Mouse (Mus musculus) spleen, postnatal 36 days (tissue): Measurements from ENCODE around the gene Slc25a45.

Experiments
- DNase-seq, 2 experiments: peaks; one replicate each; pipeline ENCODE4 v3.0.0; 2022; ENCODE audit warnings: low spot score in 2 of 2, mixed read lengths in 1 of 2

Gene Slc25a45

DNA sequence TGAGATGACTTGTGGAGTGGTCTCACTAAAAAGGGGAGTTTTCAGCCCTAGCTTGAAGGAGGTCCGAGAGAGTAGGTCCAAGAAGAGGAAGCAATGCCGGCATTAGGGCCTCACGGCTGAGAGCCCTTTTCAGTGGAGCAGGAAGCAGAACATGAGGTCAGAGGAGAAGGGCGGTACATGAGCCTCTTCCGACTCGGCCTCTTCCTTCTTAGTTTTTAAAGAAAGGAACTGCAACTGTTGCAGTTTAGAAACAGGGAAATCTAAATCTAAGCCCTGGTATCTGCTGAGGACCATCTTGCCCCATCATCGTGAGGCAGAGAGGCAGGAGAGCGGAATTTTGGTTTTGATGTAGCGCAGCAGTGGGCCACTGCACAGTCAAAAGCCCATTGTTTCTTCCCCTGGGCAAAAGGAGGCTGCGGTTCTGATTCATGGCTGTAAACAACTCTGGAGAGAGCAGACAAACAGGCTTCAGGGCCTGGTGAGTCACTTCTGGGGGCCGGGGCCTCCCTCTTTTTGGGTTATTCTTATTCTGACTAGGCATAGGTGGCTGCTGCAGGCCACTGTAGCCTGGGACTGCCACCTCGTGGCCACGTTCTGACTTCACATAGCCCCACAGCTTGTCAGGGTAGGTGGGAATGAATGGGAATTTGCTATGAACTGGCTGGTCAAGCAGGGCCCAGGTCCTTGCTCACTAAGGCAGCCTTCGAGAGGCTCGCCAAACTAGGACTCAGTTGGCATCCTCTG is at the start of gene Slc25a45:
Gene Slc25a45 (plus strand): TSS at position 191 of the 744 bp plus-strand sequence.
- DNase-seq = peak; percentile 72 to 76

DNA sequence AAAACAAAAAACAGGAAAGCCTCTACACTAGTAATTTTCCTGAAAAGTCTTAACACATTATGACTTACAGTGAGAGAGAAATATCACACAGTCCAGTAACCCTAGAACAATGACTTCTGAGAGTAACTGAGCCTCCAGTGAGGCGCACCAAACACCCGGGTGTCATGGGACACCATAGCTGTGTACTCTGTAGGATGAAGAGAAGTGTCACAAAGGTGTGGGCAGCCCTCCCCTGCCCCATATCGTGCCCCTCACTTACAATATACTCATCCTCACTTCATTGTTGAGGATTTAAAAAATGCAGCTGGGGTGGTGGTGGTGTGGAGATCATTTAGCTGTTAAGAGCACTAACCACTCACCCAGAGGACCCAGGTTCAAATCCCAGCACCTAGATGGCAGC is 49.5 kb upstream of the Slc25a45 start:
- no peak for DNase-seq

DNA sequence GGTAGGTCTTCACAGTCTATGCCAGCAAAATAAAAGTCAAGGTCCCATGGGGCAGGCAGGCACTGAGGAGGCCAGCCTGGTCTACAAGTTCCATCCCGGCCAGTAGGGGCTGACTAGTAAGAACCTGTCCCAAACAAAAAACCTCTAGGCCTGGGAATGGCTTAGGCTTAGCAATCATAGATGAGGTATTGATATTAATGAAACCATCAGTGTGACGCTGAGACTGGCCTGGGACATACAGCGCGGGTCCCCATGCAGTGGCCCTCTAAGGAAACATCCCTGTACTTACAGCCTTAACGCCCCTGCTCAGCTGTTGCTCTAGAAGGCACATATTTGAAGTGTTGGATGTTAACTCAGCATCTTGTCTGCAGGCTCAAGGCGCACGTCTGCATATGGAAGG is 48.7 kb upstream of the Slc25a45 start:
- DNase-seq = no peak

DNA sequence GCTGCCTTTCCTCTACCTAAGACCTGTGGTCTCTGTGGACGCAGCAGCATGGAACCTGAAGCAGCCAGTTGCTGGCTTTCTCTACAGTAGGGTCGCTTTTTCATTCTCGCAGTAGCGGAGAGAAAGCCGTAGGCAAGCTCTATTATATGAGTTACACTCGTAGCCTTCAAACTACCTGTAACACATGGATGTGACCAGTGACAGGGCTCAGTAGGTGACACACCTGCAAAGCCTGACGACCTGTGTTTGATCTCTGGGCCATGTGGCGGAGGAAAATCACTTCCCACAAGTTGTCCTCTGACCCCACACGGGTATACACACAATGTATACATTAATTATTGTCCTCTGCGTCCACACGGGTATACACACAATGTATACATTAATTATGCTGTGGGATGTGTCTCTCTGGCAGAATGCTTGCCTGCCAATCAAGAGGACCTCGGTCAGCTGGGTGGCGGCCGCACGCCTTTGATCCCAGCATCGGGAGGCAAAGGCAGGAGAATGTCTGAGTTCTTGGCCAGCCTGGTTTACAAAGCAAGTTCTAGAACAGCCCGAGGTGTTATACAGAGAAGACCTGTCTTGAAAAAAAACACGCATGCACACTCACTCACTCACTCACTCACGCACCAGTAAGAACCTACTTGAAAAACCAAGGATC is 47.5 kb upstream of the Slc25a45 start:
- DNase-seq = no peak

DNA sequence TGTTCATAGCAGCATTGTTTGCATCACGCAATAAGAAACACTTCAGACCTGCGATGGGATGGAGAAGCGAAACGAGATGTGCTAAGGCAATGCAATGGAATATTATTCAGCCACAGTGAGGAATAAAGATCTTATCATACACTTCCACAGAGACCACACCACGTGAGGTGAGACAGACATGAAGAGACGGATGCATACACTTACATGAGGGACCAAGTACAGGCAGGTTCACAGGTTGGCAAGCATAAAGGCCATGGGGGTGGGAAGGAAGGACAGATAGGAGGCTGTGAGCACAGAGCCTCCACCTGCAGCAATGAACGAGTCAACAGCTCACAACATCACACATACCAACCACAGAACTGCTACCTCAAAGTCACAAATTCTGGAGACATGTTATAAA is 46.8 kb upstream of the Slc25a45 start:
- DNase-seq = no peak

GRCm38 (mm10) chr19:5831224-5831957 is 46.2 kb upstream of the Slc25a45 start:
- DNase-seq = no peak

GRCm38 (mm10) chr19:5831958-5832320 is 45.7 kb upstream of the Slc25a45 start:
- DNase-seq = no peak

GRCm38 (mm10) chr19:5832326-5832725 is 45.3 kb upstream of the Slc25a45 start:
- no peak for DNase-seq

DNA sequence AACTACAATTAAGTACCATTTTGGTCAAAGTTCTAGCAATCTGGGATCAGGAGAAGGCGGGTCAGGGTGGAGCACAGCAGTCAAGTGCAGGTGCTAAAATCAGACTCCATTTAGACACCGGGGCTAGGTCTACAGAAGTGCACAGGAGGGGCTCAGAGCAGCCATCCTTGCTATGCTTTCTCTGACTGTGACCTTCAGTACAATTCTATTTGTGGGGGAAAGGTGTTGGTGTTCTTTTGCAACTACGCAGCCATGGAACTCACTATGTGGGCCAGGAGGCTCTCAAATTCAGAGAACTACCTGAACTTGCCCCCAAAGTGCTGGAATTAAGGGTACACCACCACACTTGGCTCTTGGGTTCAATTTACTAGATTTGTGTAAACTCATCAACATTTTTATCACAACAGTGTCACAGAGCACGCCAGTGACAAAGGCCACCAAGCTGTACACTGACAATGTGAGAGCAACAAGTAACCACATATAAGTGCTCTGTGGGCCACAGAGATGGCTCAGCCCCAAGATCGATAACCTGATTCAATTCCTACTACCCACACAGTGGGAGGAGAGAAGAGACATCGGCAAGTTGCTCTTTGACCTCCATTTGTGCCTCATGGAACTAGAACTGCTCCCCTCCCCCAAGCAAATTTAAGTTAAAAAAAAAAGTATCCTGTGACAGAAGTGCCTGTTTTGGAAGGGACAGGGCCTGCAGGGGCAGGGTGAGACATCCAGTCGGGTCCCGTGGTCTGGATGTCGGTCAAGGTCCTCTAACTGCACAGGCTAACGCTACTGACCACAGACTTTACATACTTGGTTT is 44.1 kb upstream of the Slc25a45 start:
- no peak for DNase-seq

DNA sequence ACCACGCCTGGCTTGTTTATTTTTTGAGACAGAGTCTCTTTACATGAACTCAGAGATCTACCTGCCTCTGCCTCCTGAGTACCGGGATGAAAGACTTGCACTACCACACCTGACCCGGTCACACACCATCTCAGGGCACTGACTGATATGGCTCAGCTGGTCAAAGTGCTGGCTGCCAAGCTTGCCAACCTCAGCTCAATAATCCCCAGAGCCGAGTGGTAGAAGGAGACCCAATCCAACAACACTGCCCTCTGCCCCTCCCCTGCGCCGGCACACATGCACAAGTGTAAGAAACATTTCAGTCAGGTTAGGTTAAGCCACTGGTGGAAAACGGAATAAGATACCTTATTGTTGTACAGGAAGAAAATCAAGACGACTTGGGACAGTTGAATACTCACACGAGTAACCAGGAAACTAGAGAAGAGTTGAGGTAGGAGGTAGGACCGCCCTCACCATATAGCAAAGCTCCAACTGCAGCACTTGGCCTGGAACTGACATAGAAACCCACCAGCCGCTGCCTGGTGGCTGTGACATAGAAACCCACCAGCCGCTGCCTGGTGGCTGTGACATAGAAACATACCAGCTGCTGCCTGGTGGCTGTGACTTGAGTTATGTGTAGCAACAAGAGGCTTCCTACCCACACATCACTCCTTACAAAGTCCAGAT is 43.2 kb upstream of the Slc25a45 start:
- no peak for DNase-seq

DNA sequence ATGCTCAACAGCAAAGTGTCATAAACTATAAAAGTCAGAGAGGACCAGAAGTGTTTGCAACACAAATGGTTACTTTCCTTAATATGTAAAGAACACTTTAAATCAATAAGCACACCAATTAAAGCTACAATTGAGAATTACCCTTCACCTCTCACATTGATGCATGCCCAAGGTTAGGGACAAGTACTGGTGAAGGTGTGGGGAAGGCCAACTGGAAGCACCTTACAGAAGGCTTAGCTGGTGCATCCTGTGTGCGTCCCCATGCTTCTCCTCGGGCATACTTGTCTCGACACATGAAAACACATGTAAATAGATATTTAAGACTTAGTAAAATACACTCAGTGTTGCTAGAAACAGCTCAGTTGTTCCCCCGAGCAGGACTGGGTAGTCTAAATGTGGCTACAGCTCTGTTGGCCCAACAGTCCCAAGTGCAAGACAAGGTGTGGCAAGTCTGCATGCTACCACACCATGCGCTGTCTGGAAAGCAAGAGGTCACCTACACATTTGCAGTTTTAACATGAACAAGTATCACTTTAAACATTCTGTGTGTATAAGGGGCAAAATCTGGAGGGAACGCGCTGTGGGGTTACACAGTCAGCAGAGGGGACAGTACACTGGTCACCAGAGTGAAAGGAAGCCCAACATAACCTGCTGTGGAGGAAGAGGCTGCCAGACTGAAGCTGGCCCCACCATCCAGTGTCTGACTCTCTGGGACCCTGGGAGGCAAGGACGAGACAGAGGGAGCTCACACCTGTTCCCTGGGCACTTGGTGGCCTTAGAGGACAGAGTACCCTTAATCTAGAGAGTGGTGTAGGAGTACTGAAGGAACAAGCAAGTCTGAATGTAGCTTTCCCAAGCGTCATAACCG is 42.3 kb upstream of the Slc25a45 start:
- no peak for DNase-seq

DNA sequence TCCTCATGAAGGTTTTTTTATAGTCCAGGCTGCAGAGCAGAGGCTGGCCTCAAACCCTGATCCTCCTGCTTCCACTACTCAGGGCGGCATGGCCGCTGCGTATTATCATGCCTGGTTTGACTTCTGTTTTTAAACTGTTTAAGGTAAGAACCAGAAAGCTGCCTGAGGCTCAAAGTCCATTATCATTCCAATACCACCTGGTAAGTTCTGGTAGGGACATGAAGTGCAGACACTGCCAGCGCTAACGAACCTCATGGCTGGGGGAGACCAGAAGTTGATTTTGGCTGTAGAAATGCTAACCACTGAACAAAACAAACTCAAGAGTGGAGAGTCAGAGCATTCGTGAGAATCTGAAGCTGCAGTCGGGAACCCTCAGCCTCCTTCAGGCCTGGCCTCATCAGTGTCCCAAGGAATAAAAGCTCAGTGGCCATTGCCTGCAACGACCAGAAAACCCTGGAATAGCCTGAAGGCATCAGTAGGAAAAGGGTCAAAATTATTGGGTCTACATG is 41.6 kb upstream of the Slc25a45 start:
- no peak for DNase-seq

DNA sequence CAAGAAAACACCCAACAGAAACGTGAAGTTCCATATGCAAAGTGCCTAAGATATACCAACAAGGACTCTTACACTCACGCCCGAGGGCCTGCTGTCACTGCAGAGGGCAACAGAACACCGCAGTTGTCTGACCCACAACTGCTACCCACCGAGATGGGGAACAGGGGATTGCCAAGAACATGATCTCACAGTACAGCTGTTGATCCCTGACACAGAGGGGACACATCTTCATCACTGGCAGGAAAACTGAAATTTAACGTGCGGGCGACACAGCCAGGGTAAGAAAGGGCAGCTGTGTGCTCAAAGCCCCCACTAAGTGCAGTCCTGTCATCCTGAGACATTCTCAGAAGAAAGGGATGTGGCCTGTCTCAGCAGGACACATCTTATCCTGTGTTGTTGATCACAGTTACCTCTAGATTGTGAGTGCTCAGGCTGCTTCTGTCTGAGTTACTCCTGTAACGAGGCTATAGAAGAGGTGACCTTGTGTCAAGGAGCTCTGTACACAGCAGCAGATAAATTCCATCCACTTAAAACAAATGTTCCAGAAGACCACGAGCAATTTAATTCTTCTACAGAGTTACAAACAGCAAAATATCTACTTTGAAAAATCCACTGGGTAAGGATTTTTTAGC is 40.6 kb upstream of the Slc25a45 start:
- DNase-seq = no peak

DNA sequence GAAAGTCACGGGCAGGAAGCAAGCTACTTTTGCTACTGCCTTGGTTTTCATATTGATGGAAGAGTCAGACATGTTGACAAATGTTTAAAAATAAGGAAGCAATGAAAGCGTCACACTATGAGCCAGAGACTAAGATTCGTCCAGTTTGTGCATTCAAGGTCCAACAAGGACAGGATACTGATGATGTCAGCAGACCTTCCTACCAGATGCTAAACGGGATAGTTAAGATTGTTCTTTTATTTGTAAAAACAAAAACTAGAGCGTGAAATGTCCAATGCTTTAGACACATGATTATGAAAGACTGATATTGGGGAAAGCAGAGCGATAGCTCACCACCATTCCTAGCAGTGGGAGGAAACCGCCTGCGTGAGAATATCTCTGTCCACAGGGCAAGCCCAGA is 40.0 kb upstream of the Slc25a45 start:
- DNase-seq = no peak

- no peak for DNase-seq
Measured at GRCm38 (mm10) chr19:5838136-5838891, 39.3 kb upstream of the Slc25a45 start.

GRCm38 (mm10) chr19:5838892-5839165 is 38.8 kb upstream of the Slc25a45 start:
- DNase-seq = no peak

- DNase-seq = no peak
Measured at GRCm38 (mm10) chr19:5839317-5840085, 38.1 kb upstream of the Slc25a45 start.

GRCm38 (mm10) chr19:5840086-5840889 is 37.3 kb upstream of the Slc25a45 start:
- DNase-seq = no peak
